Mouse (Mus musculus) 416B (cell line): ENCODE results near the gene Sntb2.
A peak's percentile ranks its signal among the peaks of the same experiment; 100 is the strongest.
"Not testable (repeated sequence)": the region's sequence is repeated elsewhere in the genome, so short reads cannot be mapped to it uniquely, and the experiment has no call there.

Source experiments
- DNase-seq: peaks from one replicate; pipeline ENCODE4 v3.0.0; 2011; ENCODE audit warnings: low read depth

Gene Sntb2

GRCm38 (mm10) chr8:106972538-106973264, 37.2 kb downstream of the Sntb2 start:
- DNase-seq: peak; percentile 93

GRCm38 (mm10) chr8:106973526-106973925, 38.0 kb downstream of the Sntb2 start:
- not testable (repeated sequence) for DNase-seq

GRCm38 (mm10) chr8:106974754-106975153, 39.2 kb downstream of the Sntb2 start:
- no peak for DNase-seq

- DNase-seq: no peak
Observed at GRCm38 (mm10) chr8:106975764-106976163, 40.2 kb downstream of the Sntb2 start.

- no peak for DNase-seq
Observed at GRCm38 (mm10) chr8:106976436-106976835, 40.9 kb downstream of the Sntb2 start.

- DNase-seq: no peak
Observed at GRCm38 (mm10) chr8:106978755-106979251, 43.3 kb downstream of the Sntb2 start.

- DNase-seq: no peak
Observed at GRCm38 (mm10) chr8:106985404-106985821, 49.9 kb downstream of the Sntb2 start.

- DNase-seq: no peak
Observed at GRCm38 (mm10) chr8:106985951-106986350, 50.4 kb downstream of the Sntb2 start.

GRCm38 (mm10) chr8:106987557-106987956, 52.0 kb downstream of the Sntb2 start:
- DNase-seq: no peak

GRCm38 (mm10) chr8:106991393-106991792, 55.8 kb downstream of the Sntb2 start:
- DNase-seq: no peak

- DNase-seq: peak; percentile 27
Observed at GRCm38 (mm10) chr8:106996339-106996738, 60.8 kb downstream of the Sntb2 start.

- peak; percentile 28 for DNase-seq
Observed at GRCm38 (mm10) chr8:106997416-106997815, 61.9 kb downstream of the Sntb2 start.

GRCm38 (mm10) chr8:106999068-106999467, 63.5 kb downstream of the Sntb2 start:
- DNase-seq: no peak

GRCm38 (mm10) chr8:107002532-107002931, 67.0 kb downstream of the Sntb2 start:
- peak; percentile 85 for DNase-seq

GRCm38 (mm10) chr8:107007795-107008194, 72.2 kb downstream of the Sntb2 start:
- DNase-seq: no peak

GRCm38 (mm10) chr8:107012666-107013065, 77.1 kb downstream of the Sntb2 start:
- no peak for DNase-seq

- DNase-seq: no peak
Observed at GRCm38 (mm10) chr8:107014915-107015314, 79.4 kb downstream of the Sntb2 start.

- peak; percentile 68 for DNase-seq
Observed at GRCm38 (mm10) chr8:107023479-107023878, 87.9 kb downstream of the Sntb2 start.

- no peak for DNase-seq
Observed at GRCm38 (mm10) chr8:107029310-107029709, 93.8 kb downstream of the Sntb2 start.

GRCm38 (mm10) chr8:107030058-107030457, 94.5 kb downstream of the Sntb2 start:
- DNase-seq: peak; percentile 79

GRCm38 (mm10) chr8:107030650-107031576, 95.4 kb downstream of the Sntb2 start, which contains the start of gene Vps4a:
Vps4a (plus strand) TSS chr8:107031222.
- DNase-seq: peak; percentile 90

GRCm38 (mm10) chr8:107031577-107032090, 96.1 kb downstream of the Sntb2 start:
- DNase-seq: peak; percentile 13
